Mouse (Mus musculus) B cell, adult 2 months (primary cell): ENCODE data around the gene Smad6.

Experiments
- DNase-seq, 2 experiments: peaks; one replicate each; pipeline ENCODE4 v3.0.0; 2022

Gene Smad6

GRCm38 (mm10) chr9:64021319-64021850, 474 bp downstream of the Smad6 start:
- peak in 1 of 2 experiments; percentile 9 for DNase-seq

- DNase-seq = peak; percentile 44 to 47
These were observed 1.1 kb downstream of the Smad6 start for GRCm38 (mm10) chr9:64020606-64021318.

GRCm38 (mm10) chr9:64020171-64020605, 1.7 kb downstream of the Smad6 start:
- peak in 1 of 2 experiments; percentile 55 for DNase-seq

- peak; percentile 7 to 15 for DNase-seq
These were observed 2.6 kb downstream of the Smad6 start for GRCm38 (mm10) chr9:64019036-64019886.

- peak; percentile 9 to 12 for DNase-seq
These were observed 3.7 kb downstream of the Smad6 start for GRCm38 (mm10) chr9:64017861-64018793.

- no peak for DNase-seq
These were observed 5.0 kb downstream of the Smad6 start for GRCm38 (mm10) chr9:64016648-64017400.

GRCm38 (mm10) chr9:64016092-64016491, 5.8 kb downstream of the Smad6 start:
- no peak for DNase-seq

GRCm38 (mm10) chr9:64014801-64015200, 7.1 kb downstream of the Smad6 start:
- DNase-seq = no peak

- DNase-seq = no peak
These were observed 10.5 kb downstream of the Smad6 start for GRCm38 (mm10) chr9:64011356-64011755.

- no peak for DNase-seq
These were observed 18.9 kb downstream of the Smad6 start for GRCm38 (mm10) chr9:64002981-64003380.

- no peak for DNase-seq
These were observed 20.8 kb downstream of the Smad6 start for GRCm38 (mm10) chr9:64001081-64001480.

GRCm38 (mm10) chr9:64000085-64000484, 21.8 kb downstream of the Smad6 start:
- no peak for DNase-seq

GRCm38 (mm10) chr9:63999194-63999593, 22.7 kb downstream of the Smad6 start:
- DNase-seq = no peak

- no peak for DNase-seq
These were observed 23.8 kb downstream of the Smad6 start for GRCm38 (mm10) chr9:63998026-63998425.

- no peak for DNase-seq
These were observed 24.4 kb downstream of the Smad6 start for GRCm38 (mm10) chr9:63997439-63997838.

GRCm38 (mm10) chr9:63993256-63993655, 28.6 kb downstream of the Smad6 start:
- DNase-seq = no peak

- no peak for DNase-seq
These were observed 29.1 kb downstream of the Smad6 start for GRCm38 (mm10) chr9:63992761-63993160.

GRCm38 (mm10) chr9:63991193-63991592, 30.7 kb downstream of the Smad6 start:
- no peak for DNase-seq

- DNase-seq = no peak
These were observed 32.2 kb downstream of the Smad6 start for GRCm38 (mm10) chr9:63989641-63990040.

- peak; percentile 16 to 24 for DNase-seq
These were observed 32.6 kb downstream of the Smad6 start for GRCm38 (mm10) chr9:63989214-63989613.

- DNase-seq = no peak
These were observed 36.7 kb downstream of the Smad6 start for GRCm38 (mm10) chr9:63985125-63985524.
